Mouse (Mus musculus) adrenal gland, postnatal 36 days (tissue): ENCODE measurements around the gene Actr1a. TPM values are rescaled to one million over a fixed set of nuclear protein-coding genes. Genes with fewer than 3 reads are reported as not detected.

Source experiments
- DNase-seq, 2 experiments: peaks; one replicate each; pipeline ENCODE4 v3.0.0; 2021; ENCODE audit warnings: mixed read lengths in 1 of 2
- total RNA-seq, 2 experiments: library from RNA; stranded (reverse); gene quantifications; 2 replicates each; pipeline ENCODE4 v1.2.3; 2021

Actr1a gene
- total RNA-seq, 2 experiments from 2014 or later = 107 to 111 TPM

DNA sequence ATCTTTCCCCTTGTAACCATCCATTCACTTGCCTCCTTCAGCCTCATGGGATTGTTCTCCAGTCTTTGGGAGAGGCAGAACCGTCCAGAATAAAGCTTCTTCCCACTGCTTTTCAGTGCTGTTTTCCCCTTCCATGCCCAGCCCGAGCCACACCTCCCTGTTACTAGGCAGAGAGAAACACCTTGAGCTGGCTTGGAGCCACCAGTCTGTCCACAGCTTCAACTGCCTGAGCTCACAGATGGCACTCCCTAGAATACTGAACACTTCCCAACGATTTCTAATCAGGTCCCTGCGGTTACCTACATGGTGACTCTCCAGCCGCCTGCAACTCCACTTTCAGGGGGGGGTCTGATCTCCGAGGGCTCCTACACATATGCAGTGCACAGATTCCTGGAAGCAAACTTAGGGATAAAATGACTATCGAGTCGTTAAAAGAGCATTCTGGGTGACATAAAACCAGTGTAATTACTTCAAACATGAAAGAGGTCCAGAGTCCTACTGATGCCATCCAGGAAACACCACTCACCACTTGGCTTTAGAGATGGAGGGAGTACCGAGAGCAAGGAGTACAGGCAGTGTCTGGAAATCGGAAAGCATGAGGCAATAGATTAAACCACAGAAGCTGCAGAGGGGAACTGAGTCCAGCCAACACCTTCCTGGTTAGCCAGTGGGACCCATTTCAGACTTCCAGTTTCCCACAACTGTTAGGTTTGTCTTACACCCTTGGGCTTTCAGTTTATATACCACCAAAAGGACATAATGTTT lies 45.2 kb downstream of the Actr1a start, which contains the start of gene 2310034G01Rik:
Gene 2310034G01Rik, minus strand, starts transcription at position 135 of the 765 bp plus-strand sequence.
- DNase-seq = no peak

GRCm38 (mm10) chr19:46349550-46349949 lies 46.0 kb downstream of the Actr1a start:
- no peak for DNase-seq

GRCm38 (mm10) chr19:46348761-46349458 lies 46.6 kb downstream of the Actr1a start:
- DNase-seq = peak; percentile 87 to 91

DNA sequence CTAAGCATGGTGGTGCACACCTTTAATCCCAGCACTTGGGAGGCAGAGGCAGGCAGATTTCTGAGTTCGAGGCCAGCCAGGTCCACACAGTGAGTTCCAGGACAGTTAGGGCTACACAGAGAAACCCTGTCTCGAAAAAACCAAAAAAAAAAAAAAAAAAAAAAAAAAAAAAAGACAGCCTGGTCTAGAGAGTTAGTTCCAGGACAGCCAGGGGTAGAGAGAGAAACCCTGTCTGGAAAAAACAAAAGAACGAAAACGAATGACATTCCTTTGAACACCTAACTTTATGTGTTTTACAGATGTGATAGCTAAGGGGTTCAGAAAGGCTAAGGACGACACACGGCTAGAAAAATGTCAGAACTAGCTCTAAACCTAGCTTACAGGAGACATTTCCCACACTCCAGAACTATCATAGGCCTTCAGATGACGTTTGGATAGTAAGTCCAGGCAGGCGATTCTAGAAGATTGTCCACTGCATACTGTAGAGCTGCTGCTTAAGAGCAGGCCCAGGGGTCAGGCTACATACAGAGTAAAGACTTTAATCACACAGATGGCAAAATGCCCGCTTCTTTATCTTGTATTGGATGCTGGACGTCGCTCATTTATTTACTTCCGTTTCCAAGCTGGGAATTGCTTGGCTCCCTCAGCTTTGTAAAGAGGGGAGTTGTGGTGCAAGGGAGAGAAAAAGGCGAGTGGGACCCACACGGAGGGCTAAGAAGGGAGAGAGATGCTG lies 47.4 kb downstream of the Actr1a start:
- no peak for DNase-seq

- no peak for DNase-seq
Measured at GRCm38 (mm10) chr19:46347146-46347545, 48.4 kb downstream of the Actr1a start.

GRCm38 (mm10) chr19:46344710-46345419 lies 50.7 kb downstream of the Actr1a start:
- no peak for DNase-seq

- peak; percentile 32 to 46 for DNase-seq
Measured at GRCm38 (mm10) chr19:46339287-46339971, 56.1 kb downstream of the Actr1a start.

GRCm38 (mm10) chr19:46338942-46339286 lies 56.6 kb downstream of the Actr1a start:
- DNase-seq = no peak

DNA sequence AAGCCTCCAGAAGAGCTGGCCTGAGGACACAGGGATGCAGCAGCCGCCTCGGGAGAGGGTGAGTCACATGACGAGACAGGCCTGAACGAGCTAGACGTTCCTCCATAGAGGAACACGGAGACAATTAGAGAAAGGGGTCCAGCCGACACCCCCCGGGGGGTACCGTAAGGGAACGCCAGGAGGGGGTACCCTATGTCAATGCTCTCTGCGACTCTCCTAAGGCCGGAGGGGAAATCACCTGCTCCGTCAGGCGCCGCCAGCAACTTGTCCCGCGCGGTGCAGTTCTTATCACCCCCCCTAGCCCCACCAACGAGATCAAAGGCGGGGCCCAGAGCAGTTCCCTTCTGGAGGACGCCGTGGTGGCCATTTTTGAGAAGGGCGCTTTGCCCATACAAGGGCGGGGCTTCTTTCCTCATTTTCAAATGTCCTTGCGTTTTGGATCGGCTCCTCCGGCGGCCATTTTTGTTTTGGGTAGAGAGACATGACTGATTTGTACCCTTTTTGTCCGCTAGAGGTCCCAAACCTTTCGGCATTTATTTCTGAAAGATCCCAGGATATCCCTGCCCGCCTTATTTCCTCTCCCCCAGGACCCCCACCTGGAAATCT lies 57.1 kb downstream of the Actr1a start, which contains the start of gene Cuedc2:
Gene Cuedc2, minus strand, starts transcription at position 372 of the 606 bp plus-strand sequence.
- DNase-seq = peak; percentile 94 to 95

- DNase-seq = no peak
Measured at GRCm38 (mm10) chr19:46337719-46338330, 57.7 kb downstream of the Actr1a start.

DNA sequence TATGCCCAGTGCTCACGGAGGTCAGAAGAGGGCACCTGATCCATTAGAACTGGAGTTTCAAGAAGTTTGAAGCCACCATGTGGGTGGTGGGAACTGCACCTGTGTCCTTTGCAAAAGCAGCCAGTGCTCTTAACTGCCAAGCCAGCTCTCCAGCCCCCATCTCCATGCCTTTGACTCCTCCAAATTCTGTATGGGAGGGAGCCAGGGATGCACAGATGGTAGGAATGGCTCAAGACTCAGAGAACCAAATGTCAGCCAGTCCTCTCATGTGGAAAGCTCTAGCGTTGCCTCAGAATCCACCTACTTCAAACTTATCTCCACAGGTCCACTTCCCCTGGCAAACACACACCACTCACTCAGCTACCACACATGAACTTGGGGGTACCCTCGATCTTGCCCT lies 61.6 kb downstream of the Actr1a start:
- no peak for DNase-seq

GRCm38 (mm10) chr19:46332721-46333339 lies 62.7 kb downstream of the Actr1a start:
- no peak for DNase-seq

GRCm38 (mm10) chr19:46331936-46332335 lies 63.6 kb downstream of the Actr1a start:
- DNase-seq = no peak

GRCm38 (mm10) chr19:46331326-46331725 lies 64.2 kb downstream of the Actr1a start:
- no peak for DNase-seq

DNA sequence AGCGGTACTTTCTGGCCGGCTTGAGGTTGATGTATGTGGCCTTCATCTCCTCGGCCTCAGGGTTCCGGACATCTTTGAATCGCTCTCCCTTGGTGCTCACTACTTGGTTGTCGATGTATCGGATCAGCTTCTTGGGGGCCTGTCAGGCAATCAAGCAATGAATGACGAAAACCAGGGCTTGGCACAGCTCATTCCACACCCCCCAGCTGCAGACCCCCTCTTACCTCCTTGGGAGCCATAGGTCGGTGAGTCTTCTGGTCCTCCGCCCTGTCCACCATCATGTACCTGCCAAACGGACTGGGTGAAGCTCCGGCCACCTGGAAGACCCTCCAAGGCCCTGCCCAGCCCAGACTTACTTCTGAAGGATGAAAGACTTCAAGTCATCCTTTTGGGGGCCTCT lies 64.9 kb downstream of the Actr1a start:
- DNase-seq = no peak

DNA sequence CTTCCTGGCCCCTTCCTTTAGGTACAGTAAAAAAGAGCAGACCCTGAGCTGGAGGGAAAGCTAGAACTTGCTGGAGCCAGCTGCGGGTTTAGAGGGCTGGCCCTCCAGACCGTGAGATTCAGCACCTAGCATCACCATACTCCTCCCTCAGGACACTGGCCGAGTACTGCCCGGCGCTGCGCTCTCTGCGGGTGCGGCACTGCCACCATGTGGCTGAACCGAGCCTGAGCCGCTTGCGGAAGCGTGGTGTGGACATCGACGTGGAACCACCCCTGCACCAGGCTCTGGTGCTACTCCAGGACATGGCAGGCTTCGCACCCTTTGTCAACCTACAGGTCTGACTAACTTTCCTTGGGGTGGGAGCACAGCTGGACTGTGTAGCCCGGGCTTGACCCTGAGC lies 65.6 kb downstream of the Actr1a start:
- peak; percentile 91 to 93 for DNase-seq

GRCm38 (mm10) chr19:46329031-46329641 lies 66.4 kb downstream of the Actr1a start:
- peak; percentile 31 to 54 for DNase-seq

DNA sequence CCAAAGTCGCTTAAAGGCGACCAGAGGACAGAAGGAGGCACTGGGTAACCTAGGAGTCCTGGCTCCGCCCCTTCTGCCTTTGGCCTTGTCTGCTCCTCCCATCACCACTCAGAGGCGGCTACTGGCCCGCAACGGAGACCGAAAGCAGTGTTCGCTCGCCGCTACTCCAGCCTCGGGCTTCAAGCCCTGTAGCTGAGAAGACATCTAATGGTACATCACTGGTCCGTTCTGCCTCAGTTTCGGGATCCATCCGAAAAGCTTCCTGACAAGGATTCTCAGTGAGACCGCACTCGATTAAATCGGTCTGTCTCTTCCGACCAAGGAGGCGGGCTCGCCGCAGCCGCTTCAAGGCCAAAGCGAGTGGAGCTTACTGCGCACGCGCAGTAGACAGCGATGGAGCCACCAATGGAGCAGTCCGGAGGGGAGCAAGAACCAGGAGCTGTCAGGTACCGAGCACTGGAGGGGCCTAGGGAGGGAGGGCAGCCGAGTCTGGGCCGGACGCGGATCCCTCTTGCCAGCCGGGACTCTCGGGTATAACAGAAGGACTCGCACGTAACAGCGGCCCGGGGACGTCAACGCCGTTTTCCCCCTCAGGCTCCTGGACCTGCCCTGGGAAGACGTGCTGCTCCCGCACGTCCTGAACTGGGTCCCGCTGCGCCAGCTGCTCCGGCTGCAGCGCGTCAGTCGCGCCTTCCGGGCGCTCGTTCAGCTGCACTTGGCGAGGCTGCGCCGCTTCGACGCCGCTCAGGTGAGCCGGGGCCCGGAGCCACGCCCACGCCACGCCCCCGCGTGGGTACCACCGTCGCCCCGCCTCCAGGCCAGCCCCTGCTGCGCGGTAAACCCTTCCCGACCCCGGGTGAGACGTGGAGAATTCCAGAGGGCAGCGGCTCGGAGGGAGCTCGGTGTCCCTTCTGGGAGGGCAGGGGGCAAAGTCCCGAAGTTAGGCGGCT lies 67.2 kb downstream of the Actr1a start, which contains the start of gene Fbxl15:
Gene Fbxl15, plus strand, starts transcription at position 104 of the 950 bp plus-strand sequence.
- DNase-seq = peak; percentile 94 to 95
